Mouse (Mus musculus): ENCODE measurements around the gene Esf1.
"Not testable (repeated sequence)": the region's sequence is repeated elsewhere in the genome, so short reads cannot be mapped to it uniquely, and the experiment has no call there.

Esf1 gene

DNA sequence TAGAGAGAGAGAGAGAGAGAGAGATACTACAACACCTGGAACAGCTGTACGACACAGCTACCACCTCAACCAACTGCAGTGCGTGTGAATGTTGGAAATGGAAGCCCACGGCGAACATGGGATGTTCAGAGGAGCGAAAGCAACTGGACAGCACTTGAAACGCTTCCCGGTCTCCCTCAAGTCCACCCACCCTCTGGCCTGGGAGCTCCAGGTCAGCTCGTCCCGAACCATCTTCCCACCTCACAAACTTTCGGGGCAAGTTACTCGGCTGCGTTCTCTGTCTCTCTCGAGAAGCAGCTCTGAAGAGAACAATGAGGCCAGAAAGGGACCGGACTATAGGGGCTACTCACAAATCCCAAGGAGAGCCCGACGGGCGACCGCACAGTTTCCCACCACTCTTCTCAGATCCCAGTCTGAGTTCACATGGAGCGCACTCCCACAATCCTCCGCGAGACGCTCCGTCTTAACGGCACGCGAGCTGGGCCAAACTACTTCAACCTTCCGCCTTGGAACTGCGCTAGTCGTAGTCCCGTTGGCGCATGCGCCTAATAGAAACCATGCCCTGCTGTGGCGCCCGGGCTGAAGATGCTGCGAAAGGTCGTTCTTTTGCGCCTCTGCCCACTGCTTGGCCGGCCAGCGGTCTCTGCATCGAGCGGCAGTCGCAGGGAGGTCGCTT lies at the start of gene Esf1, which contains the start of gene Ndufaf5:
Gene Esf1, minus strand, starts transcription at position 438 of the 676 bp plus-strand sequence.
Gene Ndufaf5, plus strand, starts transcription at position 523 of the 676 bp plus-strand sequence.
- DNase-seq (ENCODE audit: low read depth) = peak; percentile 97

DNA sequence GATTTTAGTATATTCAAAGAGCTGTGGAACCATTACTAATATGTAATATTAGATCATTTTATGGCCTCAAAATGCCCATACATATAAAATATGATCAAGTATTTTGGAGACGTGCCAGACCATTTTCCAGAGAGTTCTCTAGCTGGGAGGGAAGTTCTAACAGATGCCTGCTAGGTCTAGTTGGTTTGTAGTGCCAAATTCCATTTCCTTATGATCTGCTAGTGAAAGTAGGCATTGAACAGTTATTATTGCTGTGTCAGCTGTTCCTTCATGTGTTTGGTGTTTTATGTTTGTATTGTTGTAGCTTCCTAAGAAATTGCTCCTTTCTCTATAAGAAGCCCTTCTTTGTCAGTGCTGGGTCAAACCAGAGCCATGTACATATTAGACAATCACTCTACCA lies 45.6 kb upstream of the Esf1 start:
- no peak for DNase-seq (ENCODE audit: low read depth)

DNA sequence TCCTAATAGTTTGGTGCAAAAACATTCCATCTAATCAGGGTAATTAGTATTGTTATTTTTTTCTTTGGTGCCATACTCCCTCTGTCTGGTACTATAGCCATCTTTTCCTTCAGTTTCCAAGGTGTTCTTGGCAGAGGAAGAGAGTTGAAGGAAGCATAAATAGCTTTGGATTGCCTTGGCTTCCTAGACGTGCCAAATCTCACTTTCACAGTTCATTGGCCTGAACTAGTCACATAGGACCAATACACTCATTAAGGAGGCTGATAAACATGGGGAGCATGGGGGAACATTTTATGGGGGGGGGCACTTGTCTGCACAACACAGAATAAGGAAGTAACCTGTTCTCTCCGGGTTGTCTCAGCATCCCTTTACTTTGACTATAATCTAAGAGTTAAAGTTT lies 45.1 kb upstream of the Esf1 start:
- DNase-seq (ENCODE audit: low read depth) = no peak

DNA sequence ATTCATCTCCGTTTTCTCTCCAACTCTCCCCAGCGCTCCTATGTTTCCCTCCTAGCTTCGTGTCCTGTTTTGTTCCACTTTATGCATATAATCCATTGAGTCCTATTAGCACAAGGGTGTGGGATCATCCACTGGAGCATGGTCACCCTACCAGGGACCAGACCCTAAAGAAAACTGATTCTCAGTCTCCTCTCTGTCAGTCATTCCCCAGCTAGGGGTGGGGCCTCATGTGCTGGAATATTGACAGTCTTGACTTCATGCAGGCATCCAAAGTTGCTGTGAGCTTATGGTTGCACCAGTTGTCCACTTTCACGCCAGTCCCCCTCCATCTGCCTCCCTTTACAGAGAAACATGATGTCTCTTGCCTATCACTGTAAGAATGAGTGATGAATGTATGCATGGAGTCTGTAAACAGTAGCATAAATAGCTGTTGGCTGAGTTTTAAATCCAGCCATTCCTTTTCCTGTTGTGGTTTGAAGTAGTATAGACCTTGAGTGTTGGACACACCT lies 44.2 kb upstream of the Esf1 start:
- no peak for DNase-seq (ENCODE audit: low read depth)

DNA sequence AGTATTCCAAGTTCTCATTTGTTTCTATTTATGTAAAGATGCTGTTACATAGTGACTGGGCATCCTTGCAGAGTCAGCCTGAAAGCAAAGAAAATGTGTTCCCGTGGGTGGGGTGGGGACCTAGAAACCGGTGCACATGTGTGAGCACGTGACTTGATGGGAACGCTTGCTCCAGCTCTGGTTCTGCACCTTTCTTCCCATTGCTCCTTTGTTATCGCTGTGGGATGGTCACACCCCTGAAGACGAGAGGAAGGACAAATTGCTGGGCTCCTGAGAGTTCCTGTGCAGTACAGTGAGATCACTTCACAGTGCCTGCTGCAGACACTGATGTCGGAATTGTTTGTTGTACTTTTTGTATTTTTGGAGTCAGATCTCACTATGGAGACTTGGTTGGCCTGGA lies 33.4 kb upstream of the Esf1 start:
- DNase-seq (ENCODE audit: low read depth) = no peak

DNA sequence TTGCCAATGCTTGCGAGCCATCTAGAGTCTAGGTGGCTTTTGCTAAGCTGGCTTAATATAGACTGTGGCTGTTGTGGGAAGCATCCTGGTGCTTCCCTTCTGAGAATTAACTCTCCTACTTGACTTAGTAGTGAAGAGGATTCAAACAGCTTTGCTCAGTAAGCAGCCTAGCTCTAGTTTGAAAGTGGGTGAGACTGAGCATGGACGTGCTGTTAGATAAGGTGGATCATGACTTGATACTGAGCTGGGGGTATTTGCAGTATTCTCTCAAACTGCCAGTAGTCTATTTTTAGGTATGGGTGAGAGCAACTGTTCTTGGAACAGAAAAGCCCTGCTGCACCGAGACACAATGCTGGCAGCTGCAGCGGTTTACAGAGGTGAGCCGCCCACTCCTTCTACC lies 32.2 kb upstream of the Esf1 start:
- no peak for DNase-seq (ENCODE audit: low read depth)

DNA sequence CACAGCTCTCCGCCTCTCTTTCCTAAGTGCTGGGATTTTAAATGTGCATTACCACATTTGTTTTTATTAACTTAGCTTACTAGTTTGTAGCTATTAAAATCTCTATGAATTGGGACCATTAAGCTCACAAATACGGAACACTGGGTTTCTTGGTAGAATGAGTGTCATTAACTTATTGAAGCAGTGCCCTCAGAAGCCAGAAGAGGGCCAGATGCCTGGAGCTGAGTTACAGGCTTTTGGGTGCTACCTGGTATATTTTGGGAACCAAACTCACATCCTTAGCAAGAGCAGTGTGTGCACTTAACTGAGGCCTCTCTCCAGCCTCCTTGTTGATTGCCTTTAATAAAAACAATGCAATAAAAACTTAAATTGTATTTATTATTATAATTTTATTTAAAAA lies 30.3 kb upstream of the Esf1 start:
- no peak for DNase-seq (ENCODE audit: low read depth)

DNA sequence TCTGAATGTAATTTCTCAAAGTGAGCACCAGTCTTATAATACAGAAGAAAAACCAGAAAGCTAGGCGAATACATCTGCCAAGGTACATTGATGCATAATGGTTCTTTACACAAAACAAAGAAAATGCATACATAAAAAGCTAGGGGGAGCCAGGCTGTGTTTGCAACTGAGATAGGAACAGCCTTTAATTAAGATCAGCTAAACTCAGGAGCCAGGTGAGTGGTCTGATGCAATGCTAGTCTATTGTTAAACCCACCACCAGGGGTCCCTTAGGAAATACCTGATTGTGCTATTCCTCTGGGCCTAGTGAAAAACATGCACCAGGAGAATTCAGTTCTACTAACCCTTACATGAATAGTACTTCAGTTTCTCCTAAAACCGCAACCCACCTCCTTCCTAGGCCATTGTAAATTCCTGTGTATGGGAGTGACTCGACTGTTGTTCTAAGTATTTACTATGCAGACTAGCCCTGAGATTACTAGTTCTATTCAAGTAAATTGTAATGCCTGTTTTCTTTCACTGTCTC lies 15.4 kb upstream of the Esf1 start:
- DNase-seq (ENCODE audit: low read depth) = not testable (repeated sequence)

DNA sequence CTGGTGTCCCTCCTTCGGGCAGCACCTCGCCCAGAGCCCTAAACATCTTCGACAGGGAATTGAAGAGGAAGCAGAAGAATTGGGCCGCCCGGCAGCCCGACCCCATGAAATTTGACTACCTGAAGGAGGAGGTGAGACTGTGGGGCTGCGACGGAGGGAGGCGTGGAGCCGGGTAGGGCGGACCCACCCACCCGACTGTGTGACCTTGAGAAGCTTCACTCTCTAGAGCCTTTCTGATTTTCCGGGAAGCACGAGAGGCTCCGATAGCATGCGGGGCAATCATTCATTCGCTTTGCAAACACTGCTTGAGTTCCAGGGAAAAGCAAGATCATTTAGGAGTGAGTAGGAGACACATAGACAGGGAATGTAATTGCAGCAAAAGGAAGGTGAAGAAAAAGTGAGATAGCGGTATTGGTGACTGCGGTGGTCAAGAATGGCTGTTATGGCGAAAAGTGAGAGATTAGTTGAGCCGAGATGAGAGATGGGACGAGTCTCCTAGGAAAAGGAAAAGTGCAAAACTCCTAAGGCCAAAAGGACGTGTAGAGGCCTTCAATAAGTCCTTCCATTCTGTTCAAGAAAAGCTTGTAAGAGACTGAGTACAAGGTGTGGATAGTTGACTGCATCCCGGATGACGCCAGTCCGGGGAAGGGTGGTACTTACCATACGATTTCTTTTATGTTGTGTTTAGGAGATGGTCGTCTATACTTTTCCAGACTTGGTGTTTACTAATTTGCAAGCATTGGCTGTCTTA lies 614 bp upstream of the Esf1 start:
- peak; percentile 8 for DNase-seq (ENCODE audit: low read depth)

DNA sequence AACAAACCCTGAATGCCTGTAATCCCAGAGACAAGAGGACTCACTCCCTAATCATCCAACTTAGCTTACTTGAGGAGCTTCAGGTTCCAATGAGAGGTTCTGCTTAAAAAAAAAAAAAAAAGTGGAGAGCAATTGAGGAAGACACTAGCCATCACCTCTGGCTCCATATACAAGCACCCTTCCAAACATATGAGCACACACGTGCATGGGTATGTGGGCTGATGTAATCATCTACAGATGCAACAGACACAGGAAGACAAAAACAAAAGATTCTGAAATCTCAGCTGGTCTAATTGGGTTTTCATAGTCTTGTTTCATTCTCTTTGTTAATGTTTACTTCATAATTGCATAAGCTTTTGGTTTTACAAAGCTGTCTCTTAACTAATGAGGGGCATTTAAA lies 1.3 kb downstream of the Esf1 start:
- no peak for DNase-seq (ENCODE audit: low read depth)

DNA sequence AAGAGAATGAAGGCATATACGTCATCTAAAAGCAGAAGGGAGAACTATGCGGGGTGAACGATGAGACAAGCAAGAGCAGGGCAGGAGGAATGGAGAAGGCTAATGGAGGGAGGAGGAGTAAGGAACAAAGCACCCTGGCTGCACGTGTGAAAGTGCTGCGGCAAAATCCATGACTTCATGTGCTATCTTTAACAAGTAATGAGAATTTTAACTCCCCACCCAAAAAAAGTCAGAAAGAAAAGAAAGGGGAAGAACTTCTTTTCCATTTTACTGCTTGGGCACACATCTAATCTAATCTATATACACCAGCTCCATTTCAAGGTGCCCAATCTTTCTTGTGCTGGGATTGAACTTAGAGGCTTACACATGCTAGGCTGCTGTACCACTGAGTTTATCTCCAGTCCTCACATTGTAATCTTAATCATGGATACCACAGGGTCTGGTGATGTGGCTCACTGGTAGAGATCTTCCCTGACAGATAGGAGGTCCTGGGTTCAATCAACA lies 7.0 kb downstream of the Esf1 start:
- DNase-seq (ENCODE audit: low read depth) = peak; percentile 79

DNA sequence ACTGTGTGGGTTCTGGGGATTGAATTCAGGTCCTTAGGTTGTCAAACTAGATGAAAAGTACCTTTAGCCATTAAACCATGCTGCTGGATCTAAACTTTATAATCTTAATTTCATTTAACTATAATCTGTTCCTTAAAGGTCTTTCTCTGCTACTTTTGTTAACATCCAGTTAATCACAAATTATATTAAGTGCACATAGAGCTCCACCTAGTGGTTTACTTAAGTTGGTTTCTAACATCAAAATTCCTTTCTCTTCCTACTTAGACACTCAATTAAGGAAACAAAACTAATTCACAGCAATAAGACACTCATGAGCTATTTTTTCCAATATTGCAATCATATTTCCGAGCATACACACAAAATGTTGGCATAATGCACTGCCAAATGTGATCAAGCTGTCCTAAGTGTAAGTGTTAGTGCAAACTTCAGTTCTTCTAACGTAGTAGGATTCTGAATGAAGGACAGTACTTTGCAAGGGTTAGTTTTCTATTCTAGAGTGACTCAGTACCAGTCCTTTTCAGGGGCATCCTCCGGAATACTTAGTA lies 11.1 kb downstream of the Esf1 start:
- DNase-seq (ENCODE audit: low read depth) = peak; percentile 29

DNA sequence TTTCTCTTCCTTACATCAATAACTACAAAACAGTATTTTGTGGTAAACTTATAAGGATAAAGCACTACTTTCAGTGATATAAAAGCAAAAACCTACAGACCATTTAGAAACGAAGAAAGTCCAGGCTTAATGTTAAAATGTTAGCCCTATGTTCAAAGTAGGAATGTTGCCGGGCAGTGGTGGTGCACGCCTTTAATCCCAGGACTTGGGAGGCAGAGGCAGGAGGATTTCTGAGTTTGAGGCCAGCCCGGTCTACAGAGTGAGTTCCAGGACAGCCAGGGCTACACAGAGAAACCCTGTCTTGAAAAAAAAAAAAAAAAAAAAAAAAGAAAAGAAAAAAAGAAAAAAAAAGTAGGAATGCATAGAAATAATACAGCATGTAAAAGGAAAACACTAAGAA lies 18.6 kb downstream of the Esf1 start, which contains the start of gene Gm17374:
Gene Gm17374, plus strand, starts transcription at position 301 of the 400 bp plus-strand sequence.
- DNase-seq (ENCODE audit: low read depth) = not testable (repeated sequence)

DNA sequence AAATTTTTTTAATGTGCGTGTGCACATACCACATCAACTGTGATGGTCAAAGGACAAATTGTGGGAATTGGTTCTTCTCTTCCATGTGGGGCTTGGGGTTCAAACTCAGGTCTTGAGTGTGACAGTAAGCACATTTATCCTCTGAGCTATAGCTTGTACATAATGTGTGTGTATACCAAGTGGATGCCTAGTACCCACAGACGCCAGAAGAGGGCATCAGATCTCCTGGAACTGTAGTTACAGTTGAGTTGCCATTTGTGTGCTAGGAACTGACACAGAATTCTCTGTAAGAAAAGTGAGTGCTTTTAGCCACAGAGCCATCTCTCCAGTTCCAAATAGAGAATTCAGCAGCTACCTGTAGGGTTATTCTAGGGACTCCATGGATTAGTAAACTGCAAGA lies 44.8 kb downstream of the Esf1 start:
- peak; percentile 13 for DNase-seq (ENCODE audit: low read depth)

DNA sequence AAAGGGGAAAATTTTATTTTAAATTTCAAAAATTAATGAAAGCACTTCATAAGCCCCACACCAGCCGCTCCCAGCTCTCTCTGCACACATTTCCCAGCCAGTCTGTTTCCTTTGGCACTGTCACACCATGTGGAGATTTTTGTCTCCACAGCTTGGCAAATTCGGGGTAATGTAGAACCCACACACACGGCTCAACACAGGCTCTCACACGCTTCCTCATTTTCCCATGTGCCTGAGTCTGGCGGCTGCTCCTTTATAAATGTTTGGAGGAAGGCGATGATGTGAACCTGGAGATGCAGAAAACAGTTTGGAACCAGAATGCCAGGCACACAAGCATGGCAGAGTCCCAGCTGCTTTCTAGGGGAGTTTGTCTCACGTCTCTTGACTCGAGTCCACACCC lies 56.5 kb downstream of the Esf1 start:
- DNase-seq (ENCODE audit: low read depth) = no peak

DNA sequence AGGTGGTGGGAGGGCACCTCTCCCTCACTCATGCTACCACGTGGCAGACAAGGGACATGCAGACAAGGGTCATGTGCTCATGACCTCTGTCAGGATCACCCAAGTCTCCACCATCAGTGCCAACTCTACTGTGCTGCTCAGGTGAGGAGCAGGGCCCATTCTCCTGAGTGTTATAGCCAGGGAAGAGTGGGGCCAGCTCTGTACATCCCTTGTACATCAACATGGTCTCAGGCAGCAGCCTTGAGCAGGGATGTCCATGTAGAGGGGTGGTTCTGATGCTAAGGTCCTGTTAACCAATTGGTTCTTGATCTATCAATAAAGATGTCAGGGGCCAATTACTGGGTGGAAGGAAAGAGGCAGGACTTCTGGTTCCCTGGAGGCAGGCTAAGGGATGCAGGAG lies 61.4 kb downstream of the Esf1 start:
- DNase-seq (ENCODE audit: low read depth) = no peak

DNA sequence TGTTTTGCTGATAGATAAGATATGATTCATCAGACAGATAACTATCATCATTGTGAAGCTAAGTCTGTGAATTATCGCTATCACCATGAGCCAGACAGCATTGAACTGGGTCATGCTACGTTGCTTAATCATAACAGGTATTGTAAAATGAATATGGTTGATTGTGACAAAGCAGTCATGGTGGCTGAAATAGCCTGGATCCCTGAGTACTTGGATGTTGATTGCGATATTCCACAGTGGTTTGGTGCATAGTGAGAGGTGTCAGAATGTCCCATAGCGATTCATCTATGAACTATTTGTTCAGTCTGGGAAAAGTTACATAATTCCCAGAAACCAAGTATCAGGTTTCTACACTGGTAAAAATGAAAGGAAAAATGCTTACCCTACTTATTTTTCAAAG lies 62.7 kb downstream of the Esf1 start:
- DNase-seq (ENCODE audit: low read depth) = no peak

DNA sequence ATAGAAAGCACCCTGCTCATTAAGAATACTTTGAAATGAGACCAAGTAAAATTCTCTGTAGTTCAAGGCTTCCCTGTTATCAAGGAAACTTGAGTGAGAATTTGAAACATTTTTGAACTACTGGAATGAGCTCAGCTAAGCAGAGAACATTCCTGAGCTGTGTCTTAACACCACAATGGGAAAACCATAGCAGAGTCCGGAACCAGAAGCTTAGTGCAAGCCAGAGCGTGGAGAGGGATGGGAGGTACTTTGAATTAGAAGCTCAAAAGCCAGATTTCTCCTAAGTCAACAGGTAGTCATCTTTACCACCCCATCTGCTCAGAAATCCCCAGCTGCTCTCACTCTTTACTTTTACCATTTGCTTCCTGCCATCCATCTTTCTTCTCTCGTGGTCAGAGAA lies 65.4 kb downstream of the Esf1 start:
- DNase-seq (ENCODE audit: low read depth) = no peak

DNA sequence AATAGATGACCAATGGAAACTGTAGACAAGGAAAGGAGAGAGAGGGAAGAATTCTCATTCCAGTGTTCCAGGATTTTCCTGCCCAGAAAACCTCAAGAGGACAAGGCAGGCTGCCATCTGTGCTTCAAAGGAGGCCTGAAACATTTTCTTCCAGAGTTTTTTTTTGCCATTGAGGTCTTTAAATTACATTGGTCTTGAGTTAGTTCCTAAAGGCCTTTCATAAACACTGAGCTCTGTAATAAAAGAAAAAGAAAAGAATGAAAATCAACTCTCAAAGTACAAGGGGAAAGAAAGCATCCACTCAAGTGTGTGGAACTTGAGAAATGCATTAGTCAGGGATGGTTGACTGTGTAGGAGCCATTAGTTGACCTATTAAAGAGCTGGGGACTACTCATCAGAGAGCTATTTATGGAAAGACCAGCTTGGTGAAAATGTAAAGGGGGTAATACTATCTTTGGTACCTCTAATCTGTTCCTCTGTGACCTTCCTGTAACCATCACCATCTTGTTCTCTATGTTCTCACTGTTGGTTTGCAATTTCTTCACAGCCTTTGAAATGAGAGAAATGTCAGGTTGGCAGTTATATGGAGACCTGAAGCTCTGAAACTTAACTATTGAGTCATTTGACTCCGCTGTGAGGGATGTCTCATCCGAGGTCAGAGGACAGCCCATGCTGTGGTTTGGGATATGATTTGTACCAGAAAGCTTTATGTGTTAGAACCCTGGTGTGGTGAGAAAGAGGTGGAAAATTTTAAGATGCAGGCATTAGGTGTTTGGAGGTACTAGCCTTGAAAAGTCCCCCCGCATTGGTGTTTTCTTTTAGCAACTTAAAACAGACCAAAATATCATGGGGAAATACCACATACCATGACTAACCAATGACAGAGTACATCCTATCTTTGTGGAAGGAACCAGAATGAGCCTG lies 69.6 kb downstream of the Esf1 start:
- DNase-seq (ENCODE audit: low read depth) = no peak

DNA sequence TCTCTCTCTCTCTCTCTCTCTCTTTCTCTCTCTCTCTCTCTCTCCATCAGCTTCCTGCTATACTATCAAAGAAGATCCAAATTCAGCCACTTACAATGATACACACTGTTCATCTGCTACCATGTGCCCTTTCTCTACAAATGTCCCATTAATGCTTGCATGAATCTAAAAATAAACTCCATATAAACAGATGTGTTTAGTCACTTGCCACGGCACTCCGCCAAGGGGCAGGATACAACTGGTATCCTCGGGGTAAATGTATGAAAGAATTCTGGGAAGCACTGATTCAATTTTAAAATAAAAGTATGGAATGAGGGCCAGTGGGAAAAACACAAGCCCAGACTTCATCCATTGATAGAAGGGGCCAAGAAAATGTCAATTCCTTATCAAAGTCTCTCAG lies 70.4 kb downstream of the Esf1 start:
- no peak for DNase-seq (ENCODE audit: low read depth)

DNA sequence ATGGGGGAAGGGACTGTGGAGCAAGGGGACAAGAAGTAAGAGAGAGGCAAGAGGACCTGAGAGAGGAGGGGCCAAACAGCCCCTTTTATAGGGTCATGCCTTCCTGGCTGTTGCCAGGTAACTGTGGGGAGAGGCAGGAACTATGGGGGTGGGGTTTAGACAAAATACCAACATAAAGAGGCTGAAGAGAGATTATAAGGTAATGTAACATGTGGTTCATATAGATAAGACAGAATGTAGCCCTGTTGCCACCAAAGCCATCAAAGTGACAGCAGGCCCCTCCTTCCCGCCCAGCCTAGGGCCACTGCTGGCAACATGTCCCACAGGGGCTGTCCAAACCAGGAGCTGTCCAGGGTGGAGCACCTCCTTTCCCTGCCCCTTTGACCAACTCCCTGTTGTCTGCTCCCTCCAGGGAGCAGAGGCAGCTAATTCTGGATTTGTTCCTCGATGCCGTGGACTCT lies 73.2 kb downstream of the Esf1 start:
- peak; percentile 73 for DNase-seq (ENCODE audit: low read depth)

All from c-Kit-positive CD71-positive TER-119-negative erythroid progenitor cells, embryonic 14.5 days (primary cell).